Mouse (Mus musculus) heart, embryonic 14.5 days (tissue): ENCODE results near the gene Zfp710. TPM values are rescaled to one million over a fixed set of nuclear protein-coding genes. Genes with fewer than 3 reads are reported as not detected.

Experiments used
- ATAC-seq: fragments of 200-750 bp; cut with Nextera tagmentation; 2 replicates; pipeline ENCODE4 v1.8.0; 2017; ENCODE audit warnings: low read depth, moderate TSS enrichment; ENCODE audit not compliant: insufficient number of reproducible peaks, insufficient read depth, low FRiP score
- H3K27ac ChIP-seq, 2 experiments: fragments of 200-500 bp in 1 of 2; fragments of 300-500 bp in 1 of 2; sonication (generic) in 1 of 2; replicated peaks in 1 of 2; 2 replicates each; pipeline ENCODE4 v1.5.1; 2012 to 2014; ENCODE audit warnings: low read depth in 2 of 2, low read length in 2 of 2, control low read depth in 1 of 2, mild to moderate bottlenecking in 1 of 2, mixed read lengths in 1 of 2; ENCODE audit not compliant: control insufficient read depth in 1 of 2, insufficient read depth in 1 of 2
- H3K27me3 ChIP-seq: fragments of 300-500 bp; sonication (generic); 2 replicates; pipeline ENCODE4 v1.6.1; 2014; ENCODE audit warnings: mild to moderate bottlenecking, low read length, control low read depth; ENCODE audit not compliant: control insufficient read depth, insufficient read depth
- H3K36me3 ChIP-seq: fragments of 300-500 bp; sonication (generic); 2 replicates; pipeline ENCODE4 v1.6.1; 2014; ENCODE audit warnings: mild to moderate bottlenecking, control low read depth, low read length, mixed read lengths; ENCODE audit not compliant: control insufficient read depth, insufficient read depth
- H3K4me1 ChIP-seq, 2 experiments: fragments of 200-500 bp in 1 of 2; fragments of 300-500 bp in 1 of 2; sonication (generic) in 1 of 2; 2 replicates each; pipeline ENCODE4 v1.6.1; 2012 to 2014; ENCODE audit warnings: low read length in 2 of 2, control low read depth in 1 of 2, mixed read lengths in 1 of 2; ENCODE audit not compliant: control insufficient read depth in 2 of 2, insufficient read depth in 2 of 2
- H3K4me2 ChIP-seq: fragments of 300-500 bp; sonication (generic); 2 replicates; pipeline ENCODE4 v1.6.1; 2014; ENCODE audit warnings: mild to moderate bottlenecking, low read length
- H3K4me3 ChIP-seq, 2 experiments: fragments of 200-500 bp in 1 of 2; fragments of 300-500 bp in 1 of 2; sonication (generic) in 1 of 2; 2 replicates each; pipeline ENCODE4 v1.5.1; 2012 to 2014; ENCODE audit warnings: low read length in 2 of 2, mild to moderate bottlenecking in 2 of 2, control low read depth in 1 of 2, low read depth in 1 of 2, moderate library complexity in 1 of 2; ENCODE audit not compliant: control insufficient read depth in 1 of 2, insufficient read depth in 1 of 2
- H3K9ac ChIP-seq: fragments of 300-500 bp; sonication (generic); 2 replicates; pipeline ENCODE4 v1.6.1; 2014; ENCODE audit warnings: mild to moderate bottlenecking, low read length
- H3K9me3 ChIP-seq: fragments of 300-500 bp; sonication (generic); 2 replicates; pipeline ENCODE4 v1.6.1; 2016; ENCODE audit warnings: low read length, control low read depth; ENCODE audit not compliant: control insufficient read depth
- WGBS: fragments of 180-500 bp; shearing (Covaris S2); extraction: QIAGEN DNeasy Blood & Tissue Kit; methylation state at CpG from one replicate; pipeline ENCODE4 v1.1.7; 2014; 5-methylcytosine and 5-hydroxymethylcytosine counted together
- polyA plus RNA-seq: library from polyadenylated mRNA; unstranded; fragments of >200 nt; fragmentation: Nextera tagmentation; extraction: Ambion mirVana; gene quantifications from 2 replicates; pipeline ENCODE4 v1.2.1, GENCODE M21; 2014

The Zfp710 gene
- polyA plus RNA-seq, 1 experiment from 2014 or later, result 12.2 TPM

GRCm38 (mm10) chr7:80018506-80019452 is 5.8 kb upstream of the Zfp710 start:
- no peak overlapping the region for H3K27ac ChIP-seq
- H3K4me1 ChIP-seq, result no peaks in the 10 kb centered on the region; a peak in 1 of 4 replicates
- ATAC-seq, result no peak
- H3K9me3 ChIP-seq, result no peaks in the 10 kb centered on the region
- no peak overlapping the region for H3K4me3 ChIP-seq
- H3K36me3 ChIP-seq, result no peaks in the 10 kb centered on the region
- 83% methylated on average over 16 of the region's 17 CpGs for WGBS
- no peaks in the 10 kb centered on the region for H3K27me3 ChIP-seq
- H3K4me2 ChIP-seq, result no peak overlapping the region
- no peak overlapping the region for H3K9ac ChIP-seq

GRCm38 (mm10) chr7:80023621-80024435 is 786 bp upstream of the Zfp710 start:
- H3K27me3 ChIP-seq, result no peaks in the 10 kb centered on the region
- no peaks in the 10 kb centered on the region for H3K9me3 ChIP-seq

GRCm38 (mm10) chr7:80025391-80026117 is 940 bp downstream of the Zfp710 start:
- Histone ChIP-seq H3K27ac (peak overlapping the region; percentile 93 to 94), H3K9me3 (no peaks in the 10 kb centered on the region), H3K4me2 (peak overlapping the region; percentile 84), H3K4me3 (peak overlapping the region; percentile 88 to 96), H3K4me1 (peaks cover 5 to 24% of the 10 kb centered on the region in 2 experiments), H3K36me3 (0 out of 2 replicates have a peak, but pooled peaks cover 2% of the 10 kb centered on the region), H3K27me3 (no peaks in the 10 kb centered on the region), H3K9ac (peak overlapping the region; percentile 92)
- under 1% methylated on average over 28 of the region's 28 CpGs for WGBS
- peak; percentile 8; the same call in 1 of the 2 replicates for ATAC-seq

More at GRCm38 (mm10) chr7:80023621-80024435, 786 bp upstream of the Zfp710 start:
- H3K36me3 ChIP-seq, result no peaks in the 10 kb centered on the region
- peak overlapping the region in 1 of 2 experiments; percentile 94; a peak in 3 of 4 replicates for H3K27ac ChIP-seq
- no peak overlapping the region for H3K9ac ChIP-seq
- H3K4me3 ChIP-seq, result no peak overlapping the region
- ATAC-seq, result no peak
- H3K4me2 ChIP-seq, result peak overlapping the region; percentile 84
- WGBS, result 69% methylated on average over 5 of the region's 5 CpGs
- peaks cover 5 to 11% of the 10 kb centered on the region in 2 experiments for H3K4me1 ChIP-seq

GRCm38 (mm10) chr7:80026118-80026989 is 1.7 kb downstream of the Zfp710 start:
- Histone ChIP-seq H3K27ac (peak overlapping the region; percentile 93 to 94), H3K9ac (peak overlapping the region; percentile 92), H3K4me2 (peak overlapping the region; percentile 84), H3K36me3 (peaks cover 4% of the 10 kb centered on the region; the same call in 1 of the 2 replicates), H3K4me3 (peak overlapping the region; percentile 88 to 96), H3K4me1 (peaks cover 5 to 24% of the 10 kb centered on the region in 2 experiments), H3K27me3 (no peaks in the 10 kb centered on the region), H3K9me3 (no peaks in the 10 kb centered on the region)
- peak; percentile 20; the same call in 1 of the 2 replicates for ATAC-seq
- under 1% methylated on average over 49 of the region's 59 CpGs for WGBS

GRCm38 (mm10) chr7:80026990-80027635 is 2.5 kb downstream of the Zfp710 start:
- under 1% methylated on average over 42 of the region's 71 CpGs for WGBS

GRCm38 (mm10) chr7:80027636-80028417 is 3.2 kb downstream of the Zfp710 start:
- 8% methylated on average over 23 of the region's 23 CpGs for WGBS
- Histone ChIP-seq H3K4me2 (peak overlapping the region; percentile 84), H3K27me3 (no peaks in the 10 kb centered on the region), H3K4me1 (peaks cover 5 to 36% of the 10 kb centered on the region in 2 experiments), H3K9me3 (no peaks in the 10 kb centered on the region), H3K27ac (peak overlapping the region; percentile 61 to 94), H3K4me3 (peak overlapping the region; percentile 88 to 96), H3K36me3 (peaks cover 4% of the 10 kb centered on the region; the same call in 1 of the 2 replicates), H3K9ac (peak overlapping the region; percentile 92)
- ATAC-seq, result no peak

More at GRCm38 (mm10) chr7:80026990-80027635, 2.5 kb downstream of the Zfp710 start:
- Histone ChIP-seq H3K27ac (peak overlapping the region; percentile 61 to 94), H3K4me2 (peak overlapping the region; percentile 84), H3K36me3 (peaks cover 4% of the 10 kb centered on the region; the same call in 1 of the 2 replicates), H3K9ac (peak overlapping the region; percentile 92), H3K27me3 (no peaks in the 10 kb centered on the region), H3K4me1 (peaks cover 5 to 29% of the 10 kb centered on the region in 2 experiments), H3K4me3 (peak overlapping the region; percentile 88 to 96), H3K9me3 (no peaks in the 10 kb centered on the region)
- no peak for ATAC-seq
